Mouse (Mus musculus) heart, postnatal 0 days (tissue): Measurements from ENCODE around the gene Srbd1. TPM values are rescaled to one million over a fixed set of nuclear protein-coding genes. Genes with fewer than 3 reads are reported as not detected.

ENCODE experiments used
- ATAC-seq: fragments of 200-750 bp; cut with Nextera tagmentation; 2 replicates; pipeline ENCODE4 v1.8.0; 2017; ENCODE audit warnings: low read depth, moderate number of reproducible peaks, moderate library complexity; ENCODE audit not compliant: insufficient read depth
- DNase-seq: peaks from one replicate; pipeline ENCODE4 v3.0.0-alpha.2; 2016; ENCODE audit warnings: low spot score
- H3K27ac ChIP-seq: fragments of 300-500 bp; sonication (generic); 2 replicates; pipeline ENCODE4 v1.5.1; 2014; ENCODE audit warnings: low read depth, mild to moderate bottlenecking
- H3K27me3 ChIP-seq: fragments of 300-500 bp; sonication (generic); 2 replicates; pipeline ENCODE4 v1.6.1; 2014; ENCODE audit warnings: low read length, mixed read lengths; ENCODE audit not compliant: control insufficient read depth, insufficient read depth
- H3K36me3 ChIP-seq: fragments of 300-500 bp; sonication (generic); replicated peaks from 2 replicates; pipeline ENCODE4 v1.6.1; 2014; ENCODE audit warnings: low read length, mixed read lengths; ENCODE audit not compliant: control insufficient read depth, insufficient read depth
- H3K4me1 ChIP-seq: fragments of 300-500 bp; sonication (generic); 2 replicates; pipeline ENCODE4 v1.6.1; 2014; ENCODE audit warnings: antibody characterized with exemption; ENCODE audit not compliant: control insufficient read depth, insufficient read depth
- H3K4me2 ChIP-seq: fragments of 300-500 bp; sonication (generic); 2 replicates; pipeline ENCODE4 v1.6.1; 2014; ENCODE audit warnings: low read depth, mild to moderate bottlenecking, low read length, moderate library complexity
- H3K4me3 ChIP-seq: fragments of 300-500 bp; sonication (generic); 2 replicates; pipeline ENCODE4 v1.5.1; 2014; ENCODE audit warnings: low read depth, low read length
- H3K9ac ChIP-seq: fragments of 300-500 bp; sonication (generic); replicated peaks from 2 replicates; pipeline ENCODE4 v1.6.1; 2014; ENCODE audit warnings: low read depth, low read length, mixed read lengths
- H3K9me3 ChIP-seq: fragments of 300-500 bp; sonication (generic); replicated peaks from 2 replicates; pipeline ENCODE4 v1.6.1; 2016; ENCODE audit warnings: low read length; ENCODE audit not compliant: control insufficient read depth
- CTCF ChIP-seq: IDR thresholded peaks from 2 replicates; pipeline ENCODE4 v1.5.1; 2016; ENCODE audit warnings: antibody characterized with exemption, control low read depth, low read depth
- EP300 ChIP-seq: IDR thresholded peaks from 2 replicates; pipeline ENCODE4 v1.6.1; 2016; ENCODE audit warnings: antibody characterized with exemption, low read depth
- WGBS: fragments of 180-500 bp; shearing (Covaris S2); extraction: QIAGEN DNeasy Blood & Tissue Kit; methylation state at CpG from one replicate; pipeline ENCODE4 v1.1.7; 2014; 5-methylcytosine and 5-hydroxymethylcytosine counted together
- polyA plus RNA-seq: library from polyadenylated mRNA; unstranded; fragments of >200 nt; fragmentation: Nextera tagmentation; extraction: Ambion mirVana; gene quantifications from 2 replicates; pipeline ENCODE4 v1.2.1, GENCODE M21; 2015
- total RNA-seq: library from RNA; depleted of rRNA; stranded (reverse); fragments of >200 nt; gene quantifications from 2 replicates; pipeline ENCODE4 v1.2.3, GENCODE M21; 2014; ENCODE audit warnings: low replicate concordance; rRNA removed

Gene Srbd1
- total and polyA plus RNA-seq, 2 experiments from 2014 or later = 3.7 to 5.4 TPM

GRCm38 (mm10) chr17:85943551-85943981 lies 201.4 kb downstream of the Srbd1 start:
- WGBS = 67% methylated on average over 14 of the region's 14 CpGs
- 0 out of 2 replicates have a peak, but pooled peaks cover 3% of the 10 kb centered on the region for H3K27me3 ChIP-seq
- H3K4me1 ChIP-seq = no peaks in the 10 kb centered on the region
- no peaks in the 10 kb centered on the region for H3K9me3 ChIP-seq
- no peak overlapping the region for H3K4me3 ChIP-seq
- no peaks in the 10 kb centered on the region for H3K36me3 ChIP-seq
- DNase-seq (no peak), ATAC-seq (no peak)
- H3K4me2 ChIP-seq = no peak overlapping the region
- no peak overlapping the region for H3K27ac ChIP-seq
- H3K9ac ChIP-seq = no peak overlapping the region
- TF ChIP-seq EP300 (no peak), CTCF (no peak)

- Histone ChIP-seq H3K4me2 (no peak overlapping the region), H3K9me3 (no peaks in the 10 kb centered on the region), H3K4me1 (no peaks in the 10 kb centered on the region), H3K9ac (no peak overlapping the region), H3K27ac (no peak overlapping the region), H3K4me3 (no peak overlapping the region), H3K27me3 (0 out of 2 replicates have a peak, but pooled peaks cover 3% of the 10 kb centered on the region), H3K36me3 (no peaks in the 10 kb centered on the region)
- no peak for TF ChIP-seq EP300
- TF ChIP-seq CTCF = no peak
- DNase-seq = no peak
- ATAC-seq = no peak
- 88% methylated on average over 5 of the region's 5 CpGs for WGBS
Observed at GRCm38 (mm10) chr17:85943071-85943470, 201.9 kb downstream of the Srbd1 start.

GRCm38 (mm10) chr17:85942123-85942522 lies 202.9 kb downstream of the Srbd1 start:
- H3K9ac ChIP-seq = no peak overlapping the region
- ATAC-seq (no peak), DNase-seq (no peak)
- WGBS = 90% methylated on average over 5 of the region's 5 CpGs
- H3K27me3 ChIP-seq = no peaks in the 10 kb centered on the region
- no peak overlapping the region for H3K4me3 ChIP-seq
- no peaks in the 10 kb centered on the region for H3K9me3 ChIP-seq
- no peak overlapping the region for H3K4me2 ChIP-seq
- no peak for TF ChIP-seq CTCF
- no peak for TF ChIP-seq EP300
- no peak overlapping the region for H3K27ac ChIP-seq
- H3K36me3 ChIP-seq = no peaks in the 10 kb centered on the region
- no peaks in the 10 kb centered on the region for H3K4me1 ChIP-seq

- TF ChIP-seq EP300 (no peak), CTCF (no peak)
- H3K9me3 ChIP-seq = no peaks in the 10 kb centered on the region
- H3K27ac ChIP-seq = no peak overlapping the region
- H3K27me3 ChIP-seq = no peaks in the 10 kb centered on the region
- no peaks in the 10 kb centered on the region for H3K4me1 ChIP-seq
- DNase-seq (no peak), ATAC-seq (no peak)
- no peak overlapping the region for H3K9ac ChIP-seq
- no peak overlapping the region for H3K4me2 ChIP-seq
- H3K4me3 ChIP-seq = no peak overlapping the region
- 81% methylated on average over 8 of the region's 8 CpGs for WGBS
- H3K36me3 ChIP-seq = no peaks in the 10 kb centered on the region
Observed at GRCm38 (mm10) chr17:85941141-85941738, 203.7 kb downstream of the Srbd1 start.

- Histone ChIP-seq H3K4me3 (no peak overlapping the region), H3K4me2 (no peak overlapping the region), H3K9me3 (no peaks in the 10 kb centered on the region), H3K27ac (no peak overlapping the region), H3K4me1 (no peaks in the 10 kb centered on the region), H3K36me3 (no peaks in the 10 kb centered on the region), H3K27me3 (no peaks in the 10 kb centered on the region), H3K9ac (no peak overlapping the region)
- ATAC-seq = no peak
- 93% methylated on average over 4 of the region's 4 CpGs for WGBS
- TF ChIP-seq CTCF (no peak), EP300 (no peak)
- DNase-seq = no peak
Observed at GRCm38 (mm10) chr17:85937131-85937530, 207.8 kb downstream of the Srbd1 start.

GRCm38 (mm10) chr17:85935268-85935667 lies 209.7 kb downstream of the Srbd1 start:
- no peaks in the 10 kb centered on the region for H3K36me3 ChIP-seq
- no peak for TF ChIP-seq EP300
- 79% methylated on average over 10 of the region's 10 CpGs for WGBS
- H3K9ac ChIP-seq = no peak overlapping the region
- H3K4me1 ChIP-seq = no peaks in the 10 kb centered on the region
- no peak overlapping the region for H3K27ac ChIP-seq
- no peak overlapping the region for H3K4me3 ChIP-seq
- no peaks in the 10 kb centered on the region for H3K9me3 ChIP-seq
- ATAC-seq = no peak
- no peak for DNase-seq
- no peaks in the 10 kb centered on the region for H3K27me3 ChIP-seq
- H3K4me2 ChIP-seq = no peak overlapping the region

Other genes starting within 250 kb of the Srbd1 start
- gene Prkce, start 22.6 kb upstream of the Srbd1 start, total RNA-seq = 12.6 and 14.8 TPM in 2 replicates
- gene Prkce, start 22.6 kb upstream of the Srbd1 start, polyA plus RNA-seq = 7.8 and 8.1 TPM in 2 replicates